35 mouse cellular contexts compared by ENCODE assay signal in genomic region chr12:40273339-40273738, GRCm38 (mm10). TPM values are rescaled to one million over a fixed set of nuclear protein-coding genes. Genes with fewer than 3 reads are reported as not detected.
DNase-seq lines count a peak whose midpoint lies in the region; ATAC-seq and TF ChIP-seq lines count a peak whose summit lies in the region.
"Had no signal": no experiment of that assay in that cellular context is flagged by ENCODE, and none has a peak within 500 bp of the region (broad histone marks: within the 10 kb centered on the region; RNA-seq: fewer than 3 reads in every experiment).

No protein-coding gene starts in this region.

- TF ChIP-seq CTCF in bone marrow macrophage, adult 2 months (IDR thresholded peaks at IDR 0.05; ENCODE audit: low read depth, low read length), result no peak

- ATAC-seq in kidney, embryonic 15.5 days (replicated peaks; ENCODE audit: low FRiP score), result no peak
- ATAC-seq in neural tube, embryonic 15.5 days (ENCODE audit: low FRiP score), result no peak
- ATAC-seq: hindbrain, postnatal 0 days; intestine, postnatal 0 days; midbrain, embryonic 13.5 days had no signal

- H3K4me1 ChIP-seq in bone marrow macrophage, adult 2 months (ENCODE audit: control insufficient read depth, insufficient read depth, low read length), result peaks cover 31% of the 10 kb centered on the region
- H3K4me1 ChIP-seq in kidney, embryonic 15.5 days, result no peaks in the 10 kb centered on the region
- H3K4me1 ChIP-seq in neural tube, embryonic 15.5 days, result no peaks in the 10 kb centered on the region
- H3K4me1 ChIP-seq: forebrain, embryonic 12.5 days; heart, embryonic 10.5 days; heart, embryonic 15.5 days; hindbrain, embryonic 12.5 days; limb, embryonic 10.5 days; limb, embryonic 15.5 days; liver, embryonic 15.5 days; midbrain, embryonic 13.5 days; neural tube, embryonic 13.5 days had no signal

- no peak overlapping the region for H3K4me3 ChIP-seq in bone marrow macrophage, adult 2 months (ENCODE audit: insufficient read depth, low read length)
- no peak overlapping the region for H3K4me3 ChIP-seq in kidney, embryonic 15.5 days (replicated peaks)
- no peak overlapping the region for H3K4me3 ChIP-seq in neural tube, embryonic 15.5 days (replicated peaks)
- H3K4me3 ChIP-seq: erythroblast, embryonic 14.5 days; forebrain, embryonic 12.5 days; heart, embryonic 10.5 days; heart, embryonic 15.5 days; hindbrain, embryonic 12.5 days; layer of hippocampus, adult 2 months; limb, embryonic 10.5 days; limb, embryonic 15.5 days; liver, embryonic 15.5 days; megakaryocyte, embryonic 14.5 days; midbrain, embryonic 13.5 days; neural tube, embryonic 13.5 days had no signal

- 50% methylated on average over 4 of the region's 4 CpGs for WGBS in kidney, embryonic 15.5 days
- 88% methylated on average over 4 of the region's 4 CpGs for WGBS in neural tube, embryonic 15.5 days

- no peaks in the 10 kb centered on the region for H3K27me3 ChIP-seq in splenic B cell, adult 2 months (ENCODE audit: control insufficient read depth, insufficient read depth, low read length, poor library complexity, severe bottlenecking)
- H3K27me3 ChIP-seq in kidney, embryonic 15.5 days, result no peaks in the 10 kb centered on the region
- H3K27me3 ChIP-seq in neural tube, embryonic 15.5 days (replicated peaks), result no peaks in the 10 kb centered on the region
- H3K27me3 ChIP-seq: forebrain, embryonic 12.5 days; heart, embryonic 15.5 days; hindbrain, embryonic 12.5 days; limb, embryonic 15.5 days; liver, embryonic 15.5 days; midbrain, embryonic 13.5 days; neural tube, embryonic 13.5 days had no signal

- H3K9me3 ChIP-seq in kidney, embryonic 15.5 days (replicated peaks), result no peaks in the 10 kb centered on the region
- no peaks in the 10 kb centered on the region for H3K9me3 ChIP-seq in neural tube, embryonic 15.5 days (replicated peaks)
- H3K9me3 ChIP-seq: G1E; heart, embryonic 10.5 days; heart, embryonic 15.5 days; hindbrain, embryonic 12.5 days; limb, embryonic 10.5 days; limb, embryonic 15.5 days; liver, embryonic 15.5 days; megakaryocyte, embryonic 14.5 days; midbrain, embryonic 13.5 days; neural tube, embryonic 13.5 days had no signal

- peak overlapping the region; percentile 27; the same call in 1 of the 2 replicates for H3K27ac ChIP-seq in bone marrow macrophage, adult 2 months (ENCODE audit: insufficient read depth, low read depth, low read length)
- no peak overlapping the region for H3K27ac ChIP-seq in kidney, embryonic 15.5 days
- no peak overlapping the region for H3K27ac ChIP-seq in neural tube, embryonic 15.5 days (replicated peaks)
- H3K27ac ChIP-seq: forebrain, embryonic 12.5 days; heart, embryonic 10.5 days; heart, embryonic 15.5 days; hindbrain, embryonic 12.5 days; hindbrain, postnatal 0 days; layer of hippocampus, adult 2 months; limb, embryonic 10.5 days; limb, embryonic 15.5 days; liver, embryonic 15.5 days; midbrain, embryonic 13.5 days; neural tube, embryonic 13.5 days had no signal

- H3K36me3 ChIP-seq in splenic B cell, adult 2 months (ENCODE audit: control insufficient read depth, insufficient read depth, low read length, poor library complexity, severe bottlenecking), result no peaks in the 10 kb centered on the region
- H3K36me3 ChIP-seq in kidney, embryonic 15.5 days, result no peaks in the 10 kb centered on the region
- no peaks in the 10 kb centered on the region for H3K36me3 ChIP-seq in neural tube, embryonic 15.5 days
- H3K36me3 ChIP-seq: forebrain, embryonic 12.5 days; G1E; heart, embryonic 10.5 days; heart, embryonic 15.5 days; hindbrain, embryonic 12.5 days; limb, embryonic 10.5 days; limb, embryonic 15.5 days; liver, embryonic 15.5 days; midbrain, embryonic 13.5 days; neural tube, embryonic 13.5 days had no signal

- no peak for TF ChIP-seq POLR2A in bone marrow macrophage, adult 2 months (IDR thresholded peaks at IDR 0.05; ENCODE audit: borderline replicate concordance, low read depth, low read length)

- DNase-seq in CD4-positive, CD25-positive, alpha-beta regulatory T cell, adult 2 months (ENCODE audit: low read depth, low spot score), result peak; percentile 18
- DNase-seq in induced T-regulatory cell, adult 2 months (ENCODE audit: low read depth), result peak; percentile 28
- peak; percentile 11 for DNase-seq in splenic B cell, adult 2 months (ENCODE audit: low read depth, low spot score)
- no peak for DNase-seq in spleen, adult 12 weeks (ENCODE audit: low spot score)
- DNase-seq: adrenal gland, postnatal 14 days; cerebellum, adult 18-20 months; cerebellum, postnatal 10 days; gastrocnemius, postnatal 14 days; heart, adult 11 months; kidney, adult 9 months; kidney, postnatal 36 days; layer of hippocampus, postnatal 36 days; lung, embryonic 14.5 days; lung, postnatal 14 days; retina, postnatal 1 day; thymus, adult 2 months; thymus, postnatal 36 days had no signal

- no peak overlapping the region for H3K4me2 ChIP-seq in kidney, embryonic 15.5 days
- no peak overlapping the region for H3K4me2 ChIP-seq in neural tube, embryonic 15.5 days
- H3K4me2 ChIP-seq: forebrain, embryonic 12.5 days; heart, embryonic 15.5 days; hindbrain, embryonic 12.5 days; limb, embryonic 15.5 days; liver, embryonic 15.5 days; lung, embryonic 14.5 days; midbrain, embryonic 13.5 days; neural tube, embryonic 13.5 days had no signal

- H3K9ac ChIP-seq in kidney, embryonic 15.5 days, result no peak overlapping the region
- H3K9ac ChIP-seq in neural tube, embryonic 15.5 days (replicated peaks), result no peak overlapping the region
- H3K9ac ChIP-seq: forebrain, embryonic 12.5 days; heart, embryonic 15.5 days; hindbrain, embryonic 12.5 days; limb, embryonic 15.5 days; liver, embryonic 15.5 days; lung, embryonic 14.5 days; midbrain, embryonic 13.5 days; neural tube, embryonic 13.5 days had no signal

RNA-seq across cellular contexts. Expression of gene Ifrd1, which starts 25.0 kb away (rescaled TPM):
- 46.0 and 59.7 TPM in 2 replicates for polyA plus RNA-seq in bone marrow macrophage, adult 2 months (2012; ENCODE audit: insufficient read depth, insufficient read length, missing spikeins)
- polyA plus RNA-seq in kidney, embryonic 15.5 days (2015; fragmentation: Nextera tagmentation; extraction: Ambion mirVana), result 102 and 105 TPM in 2 replicates
- 140 and 145 TPM in 2 replicates for polyA plus RNA-seq in neural tube, embryonic 15.5 days (2015; fragmentation: Nextera tagmentation; extraction: Ambion mirVana)
